In the genomic region with DNA sequence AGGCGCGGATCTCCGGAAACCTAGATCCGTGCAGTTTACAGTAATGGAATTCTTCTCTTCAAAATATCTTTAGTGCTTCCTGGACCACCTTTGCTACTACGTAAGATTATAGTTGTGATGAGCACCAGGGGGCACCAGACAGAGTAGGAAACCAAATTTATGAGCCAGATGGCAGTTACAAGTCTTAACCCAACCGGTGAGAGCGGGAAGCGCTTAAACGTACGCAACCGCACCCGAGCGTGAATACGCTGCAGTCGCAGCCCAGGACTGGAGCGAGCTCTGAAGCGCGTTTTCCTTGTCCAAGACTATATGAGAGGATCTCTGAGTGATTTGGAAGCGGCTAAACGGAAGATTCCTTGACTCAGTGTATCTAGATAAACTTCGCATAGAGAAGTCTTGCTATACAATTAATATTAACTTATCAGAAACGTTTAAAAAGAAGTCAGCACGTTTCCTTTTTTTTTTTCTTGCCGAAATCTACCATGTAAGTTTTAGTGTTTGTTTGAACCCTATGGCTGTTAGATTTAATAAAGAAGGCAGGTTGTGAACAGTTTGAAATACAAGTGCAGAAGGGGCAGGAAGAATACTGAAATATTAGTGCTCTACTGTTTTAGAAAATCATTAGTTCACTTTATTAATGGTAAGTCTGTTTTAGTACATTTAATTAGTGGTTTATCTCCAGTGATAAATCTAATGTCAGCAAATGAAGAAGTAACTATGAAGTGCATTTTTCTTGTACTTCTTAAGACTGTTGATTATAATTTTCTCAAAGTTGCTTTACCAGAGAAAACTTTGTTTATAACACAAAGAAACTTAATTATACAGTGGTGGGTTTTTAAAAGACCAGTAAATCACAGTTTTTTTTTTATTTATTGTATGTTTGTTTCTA, we compare ENCODE assay signal across 8 mouse cellular contexts. TPM values are rescaled to one million over a fixed set of nuclear protein-coding genes. Genes with fewer than 3 reads are reported as not detected.
DNase-seq lines count a peak whose midpoint lies in the region; ATAC-seq lines count a peak whose summit lies in the region.

No protein-coding gene starts in this region.

- H3K4me3 ChIP-seq in hindbrain, embryonic 16.5 days (ENCODE audit: low read length): peak overlapping the region; percentile 91

- peak overlapping the region; percentile 58 for H3K9ac ChIP-seq in hindbrain, embryonic 16.5 days (ENCODE audit: low read depth, low read length)

- no peaks in the 10 kb centered on the region for H3K27me3 ChIP-seq in hindbrain, embryonic 16.5 days (replicated peaks; ENCODE audit: control insufficient read depth, insufficient read depth, low read length)

- no peaks in the 10 kb centered on the region for H3K36me3 ChIP-seq in hindbrain, embryonic 16.5 days (ENCODE audit: control insufficient read depth, insufficient read depth, low read length)

- ATAC-seq in hindbrain, embryonic 16.5 days: peak; percentile 21; the same call in 1 of the 2 replicates

- peak overlapping the region; percentile 90 for H3K4me2 ChIP-seq in hindbrain, embryonic 16.5 days (ENCODE audit: low read length)

- 2% methylated on average over 24 of the region's 24 CpGs for WGBS in hindbrain, embryonic 16.5 days

- peaks cover 14% of the 10 kb centered on the region for H3K4me1 ChIP-seq in hindbrain, embryonic 16.5 days (ENCODE audit: control insufficient read depth, insufficient read depth, low read depth, low read length)

- DNase-seq in T-cell, adult 2 months (ENCODE audit: low spot score): peak; percentile 91
- peak; percentile 36 to 75 for DNase-seq in cerebellum, postnatal 4 days (ENCODE audit: low spot score in 2 of 2)
- DNase-seq in gastrocnemius, adult 18-20 months (ENCODE audit: low spot score): peak; percentile 86
- DNase-seq in left cerebral cortex, adult 11 months (ENCODE audit: low spot score): peak; percentile 79
- DNase-seq in lung, postnatal 36 days: peak; percentile 95
- peak; percentile 89 for DNase-seq in retina, embryonic 14.5 days (ENCODE audit: low spot score)
- peak; percentile 88 to 91 for DNase-seq in thymus, postnatal 36 days

- no peak overlapping the region for H3K27ac ChIP-seq in hindbrain, embryonic 16.5 days (ENCODE audit: low read depth, low read length)

- H3K9me3 ChIP-seq in hindbrain, embryonic 16.5 days (ENCODE audit: control insufficient read depth, low read length): no peaks in the 10 kb centered on the region

RNA-seq across cellular contexts. Expression of gene Wnk1, which starts 1.4 kb away (rescaled TPM):
- total RNA-seq in gastrocnemius, adult 18-20 months (2021): 100 to 1,000 TPM; 301 to 376 TPM
- 37.7 and 43.4 TPM in 2 replicates for polyA plus RNA-seq in hindbrain, embryonic 16.5 days (2015; fragmentation: Nextera tagmentation; extraction: Ambion mirVana)

RNA-seq across cellular contexts. Expression of gene Ninj2, which starts 53.2 kb away (rescaled TPM):
- total RNA-seq in gastrocnemius, adult 18-20 months (2021): not detected
- polyA plus RNA-seq in hindbrain, embryonic 16.5 days (2015; fragmentation: Nextera tagmentation; extraction: Ambion mirVana): not detected in 2 replicates
